Mouse (Mus musculus) neural tube, embryonic 14.5 days (tissue): ENCODE results near the gene Tm7sf2. TPM values are rescaled to one million over a fixed set of nuclear protein-coding genes. Genes with fewer than 3 reads are reported as not detected.

Source experiments
- ATAC-seq: fragments of 200-750 bp; cut with Nextera tagmentation; 2 replicates; pipeline ENCODE4 v1.8.0; 2017; ENCODE audit warnings: low read depth, mild to moderate bottlenecking, moderate TSS enrichment, moderate library complexity
- H3K27ac ChIP-seq: fragments of 300-500 bp; sonication (generic); 2 replicates; pipeline ENCODE4 v1.5.1; 2014; ENCODE audit warnings: low read depth, mild to moderate bottlenecking, control low read depth, low read length, moderate library complexity, mixed read lengths
- H3K27me3 ChIP-seq: fragments of 300-500 bp; sonication (generic); 2 replicates; pipeline ENCODE4 v1.6.1; 2014; ENCODE audit warnings: low read length; ENCODE audit not compliant: control insufficient read depth, insufficient read depth
- H3K36me3 ChIP-seq: fragments of 300-500 bp; sonication (generic); 2 replicates; pipeline ENCODE4 v1.6.1; 2014; ENCODE audit warnings: low read length, mixed read lengths; ENCODE audit not compliant: control insufficient read depth, insufficient read depth
- H3K4me1 ChIP-seq: fragments of 300-500 bp; sonication (generic); 2 replicates; pipeline ENCODE4 v1.6.1; 2014; ENCODE audit warnings: low read length; ENCODE audit not compliant: control insufficient read depth, insufficient read depth
- H3K4me2 ChIP-seq: fragments of 300-500 bp; sonication (generic); 2 replicates; pipeline ENCODE4 v1.6.1; 2014; ENCODE audit warnings: mild to moderate bottlenecking, low read depth, low read length, control low read depth
- H3K4me3 ChIP-seq: fragments of 300-500 bp; sonication (generic); 2 replicates; pipeline ENCODE4 v1.5.1; 2014; ENCODE audit warnings: low read depth, low read length, control low read depth, mixed read lengths
- H3K9ac ChIP-seq: fragments of 300-500 bp; sonication (generic); replicated peaks from 2 replicates; pipeline ENCODE4 v1.6.1; 2014; ENCODE audit warnings: low read depth, mild to moderate bottlenecking, control low read depth, low read length, mixed read lengths
- H3K9me3 ChIP-seq: fragments of 300-500 bp; sonication (generic); 2 replicates; pipeline ENCODE4 v1.6.1; 2016; ENCODE audit warnings: low read length; ENCODE audit not compliant: control insufficient read depth
- WGBS: fragments of 180-500 bp; shearing (Covaris S2); extraction: QIAGEN DNeasy Blood & Tissue Kit; methylation state at CpG from one replicate; pipeline ENCODE4 v1.1.7; 2014; 5-methylcytosine and 5-hydroxymethylcytosine counted together
- microRNA-seq: library from miRNA; unstranded; fragments of <30 nt; microRNA quantifications from one replicate; pipeline ENCODE4, GENCODE M21; 2016
- polyA plus RNA-seq: library from polyadenylated mRNA; unstranded; fragments of >200 nt; fragmentation: Nextera tagmentation; extraction: Ambion mirVana; gene quantifications from 2 replicates; pipeline ENCODE4 v1.2.1, GENCODE M21; 2014

Gene Tm7sf2
- polyA plus RNA-seq, 1 experiment from 2014 or later = 63.7 TPM

GRCm38 (mm10) chr19:6018142-6019089 is 49.8 kb downstream of the Tm7sf2 start:
- ATAC-seq = no peak
- no peak overlapping the region for H3K4me3 ChIP-seq
- no peaks in the 10 kb centered on the region for H3K36me3 ChIP-seq
- 29% methylated on average over 15 of the region's 15 CpGs for WGBS
- no peaks in the 10 kb centered on the region for H3K9me3 ChIP-seq
- H3K27ac ChIP-seq = no peak overlapping the region
- H3K9ac ChIP-seq = no peak overlapping the region
- H3K27me3 ChIP-seq = peaks cover 5% of the 10 kb centered on the region; the same call in 1 of the 2 replicates
- peaks cover 8% of the 10 kb centered on the region; the same call in 1 of the 2 replicates for H3K4me1 ChIP-seq
- H3K4me2 ChIP-seq = no peak overlapping the region

GRCm38 (mm10) chr19:6016532-6016931 is 51.6 kb downstream of the Tm7sf2 start:
- no peak overlapping the region for H3K4me2 ChIP-seq
- H3K9me3 ChIP-seq = no peaks in the 10 kb centered on the region
- no peak for ATAC-seq
- H3K36me3 ChIP-seq = no peaks in the 10 kb centered on the region
- H3K4me1 ChIP-seq = peaks cover 8% of the 10 kb centered on the region; the same call in 1 of the 2 replicates
- H3K27me3 ChIP-seq = peaks cover 5% of the 10 kb centered on the region; the same call in 1 of the 2 replicates
- H3K9ac ChIP-seq = no peak overlapping the region
- H3K27ac ChIP-seq = no peak overlapping the region
- no peak overlapping the region for H3K4me3 ChIP-seq
- 50% methylated on average over 7 of the region's 7 CpGs for WGBS

- Histone ChIP-seq H3K27me3 (peaks cover 5% of the 10 kb centered on the region; the same call in 1 of the 2 replicates), H3K27ac (no peak within 1 kb of the TSS), H3K4me3 (peak within 1 kb of the TSS; percentile 46), H3K4me2 (peak within 1 kb of the TSS; percentile 80), H3K36me3 (no peaks in the 10 kb centered on the region), H3K9me3 (no peaks in the 10 kb centered on the region), H3K4me1 (peaks cover 8% of the 10 kb centered on the region; the same call in 1 of the 2 replicates), H3K9ac (peak within 1 kb of the TSS; percentile 68)
- ATAC-seq = peak; percentile 77
- WGBS = 2% methylated on average over 40 of the region's 40 CpGs
Observed at GRCm38 (mm10) chr19:6015511-6016315, 52.5 kb downstream of the Tm7sf2 start, which contains the start of gene Capn1. TSS of gene Capn1 (minus strand) at chr19:6015897.

GRCm38 (mm10) chr19:6014991-6015510 is 53.1 kb downstream of the Tm7sf2 start:
- H3K27ac ChIP-seq = no peak overlapping the region
- peak; percentile 63 for ATAC-seq

GRCm38 (mm10) chr19:6013691-6014090 is 54.5 kb downstream of the Tm7sf2 start:
- no peak for ATAC-seq
- H3K27ac ChIP-seq = no peak overlapping the region
- 91% methylated on average over 10 of the region's 10 CpGs for WGBS
- H3K9me3 ChIP-seq = no peaks in the 10 kb centered on the region
- H3K9ac ChIP-seq = no peak overlapping the region
- H3K4me1 ChIP-seq = peaks cover 8% of the 10 kb centered on the region; the same call in 1 of the 2 replicates
- no peaks in the 10 kb centered on the region for H3K36me3 ChIP-seq
- H3K4me2 ChIP-seq = no peak overlapping the region
- H3K27me3 ChIP-seq = peaks cover 5% of the 10 kb centered on the region; the same call in 1 of the 2 replicates
- H3K4me3 ChIP-seq = no peak overlapping the region

More at GRCm38 (mm10) chr19:6014991-6015510, 53.1 kb downstream of the Tm7sf2 start:
- H3K9me3 ChIP-seq = no peaks in the 10 kb centered on the region
- under 1% methylated on average over 12 of the region's 18 CpGs for WGBS
- H3K4me3 ChIP-seq = peak overlapping the region; percentile 46
- H3K4me2 ChIP-seq = peak overlapping the region; percentile 80
- peaks cover 8% of the 10 kb centered on the region; the same call in 1 of the 2 replicates for H3K4me1 ChIP-seq
- peak overlapping the region; percentile 68 for H3K9ac ChIP-seq
- H3K27me3 ChIP-seq = peaks cover 5% of the 10 kb centered on the region; the same call in 1 of the 2 replicates
- H3K36me3 ChIP-seq = no peaks in the 10 kb centered on the region

Small RNA genes within 50 kb of the gene (microRNA-seq; reads per million reads assigned to microRNA genes)
- not detected for gene Mir6988

Other genes starting within 250 kb of the Tm7sf2 start
- 9.4 and 12.7 TPM in 2 replicates for gene Frmd8, start 193.1 kb downstream of the Tm7sf2 start, polyA plus RNA-seq
- 0.59 and 1.3 TPM in 2 replicates for gene Slc25a45, start 190.6 kb downstream of the Tm7sf2 start, polyA plus RNA-seq
- 11.4 and 12.8 TPM in 2 replicates for gene Tigd3, start 174.2 kb downstream of the Tm7sf2 start, polyA plus RNA-seq
- gene Dpf2, start 155.4 kb downstream of the Tm7sf2 start, polyA plus RNA-seq = 85.3 and 102 TPM in 2 replicates
- gene Cdc42ep2, start 143.6 kb downstream of the Tm7sf2 start, polyA plus RNA-seq = 16.7 and 17.4 TPM in 2 replicates
- gene Pola2, start 104.2 kb downstream of the Tm7sf2 start, polyA plus RNA-seq = 18.0 and 21.6 TPM in 2 replicates
- not detected in 2 replicates for gene Slc22a20, start 82.2 kb downstream of the Tm7sf2 start, polyA plus RNA-seq
- gene Capn1, start 52.5 kb downstream of the Tm7sf2 start, polyA plus RNA-seq = 3.4 and 7.0 TPM in 2 replicates
- 29.3 and 35.3 TPM in 2 replicates for gene Syvn1, start 21.8 kb downstream of the Tm7sf2 start, polyA plus RNA-seq
- 63.2 and 65.5 TPM in 2 replicates for gene Mrpl49, start 10.6 kb downstream of the Tm7sf2 start, polyA plus RNA-seq
- gene Fau, start 10.5 kb downstream of the Tm7sf2 start, polyA plus RNA-seq = 538 and 563 TPM in 2 replicates
- 34.3 and 34.8 TPM in 2 replicates for gene Znhit2, start 7.2 kb downstream of the Tm7sf2 start, polyA plus RNA-seq
- gene Vps51, start 8.9 kb upstream of the Tm7sf2 start, polyA plus RNA-seq = 72.9 and 73.2 TPM in 2 replicates
- 0.55 TPM in 1 of 2 replicates, not detected in the other for gene Tmem262, start 11.7 kb upstream of the Tm7sf2 start, polyA plus RNA-seq
- gene Gm28374, start 13.9 kb upstream of the Tm7sf2 start, polyA plus RNA-seq = 1.2 and 1.7 TPM in 2 replicates
- gene Zfpl1, start 16.6 kb upstream of the Tm7sf2 start, polyA plus RNA-seq = 74.0 and 85.6 TPM in 2 replicates
- gene Cdca5, start 16.6 kb upstream of the Tm7sf2 start, polyA plus RNA-seq = 3.0 and 3.5 TPM in 2 replicates
- not detected in 2 replicates for gene AC131692.1, start 26.0 kb upstream of the Tm7sf2 start, polyA plus RNA-seq
- gene Naaladl1, start 37.4 kb upstream of the Tm7sf2 start, polyA plus RNA-seq = 0.44 and 0.52 TPM in 2 replicates
- gene Sac3d1, start 50.3 kb upstream of the Tm7sf2 start, polyA plus RNA-seq = 52.1 and 53.1 TPM in 2 replicates
- 63.9 and 72.8 TPM in 2 replicates for gene Snx15, start 59.9 kb upstream of the Tm7sf2 start, polyA plus RNA-seq
- gene Batf2, start 72.6 kb upstream of the Tm7sf2 start, polyA plus RNA-seq = not detected in 2 replicates
- gene Arl2, start 73.2 kb upstream of the Tm7sf2 start, polyA plus RNA-seq = 114 and 123 TPM in 2 replicates
- gene Majin, start 116.0 kb upstream of the Tm7sf2 start, polyA plus RNA-seq = 0.21 TPM in 1 of 2 replicates, not detected in the other
- not detected in 2 replicates for gene Gpha2, start 158.0 kb upstream of the Tm7sf2 start, polyA plus RNA-seq
- 150 and 154 TPM in 2 replicates for gene Ppp2r5b, start 167.5 kb upstream of the Tm7sf2 start, polyA plus RNA-seq
- gene Atg2a, start 173.3 kb upstream of the Tm7sf2 start, polyA plus RNA-seq = 16.0 and 16.1 TPM in 2 replicates
- gene Ehd1, start 208.4 kb upstream of the Tm7sf2 start, polyA plus RNA-seq = 53.4 and 74.8 TPM in 2 replicates
- 0.61 and 0.71 TPM in 2 replicates for gene Cdc42bpg, start 238.1 kb upstream of the Tm7sf2 start, polyA plus RNA-seq